Mouse (Mus musculus): ENCODE results near the gene Gsk3b.

DNA sequence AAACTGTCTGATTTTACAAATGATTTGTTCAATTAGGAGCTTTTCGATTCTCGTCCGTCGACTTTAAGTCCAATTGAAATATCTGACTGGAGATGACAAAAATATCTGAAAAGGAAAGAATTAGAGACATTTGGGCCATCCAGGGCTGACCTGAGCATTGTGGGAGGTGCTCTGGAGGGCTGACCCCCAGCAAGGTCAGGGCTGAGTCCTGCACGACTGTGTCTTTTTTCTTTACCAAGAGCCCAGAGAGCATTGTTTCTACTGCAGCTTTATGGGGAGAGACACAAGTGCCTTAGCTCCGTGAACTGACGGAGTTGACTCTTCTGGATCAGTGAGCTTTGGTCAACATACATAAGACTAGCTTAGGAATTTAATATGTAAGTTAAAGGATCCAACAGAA, 43.4 kb downstream of the Gsk3b start:
- no peak for TF ChIP-seq CTCF (IDR thresholded peaks at IDR 0.05; ENCODE audit: extremely low read depth, insufficient read depth, insufficient read length, insufficient replicate concordance)
- TF ChIP-seq POLR2A (IDR thresholded peaks at IDR 0.05; ENCODE audit: low read depth, low read length) = no peak

Measured in spleen, adult 2 months (tissue).